Mouse (Mus musculus) C2C12 (cell line): ENCODE results near the gene Polg2. TPM values are rescaled to one million over a fixed set of nuclear protein-coding genes. Genes with fewer than 3 reads are reported as not detected.

ENCODE experiments used
- H3K27me3 ChIP-seq: one replicate; pipeline ENCODE4 v1.6.1; 2011; ENCODE audit not compliant: control insufficient read depth, insufficient read depth, insufficient read length
- H3K36me3 ChIP-seq: one replicate; pipeline ENCODE4 v1.6.1; 2011; ENCODE audit not compliant: control insufficient read depth, insufficient read depth
- H3K4me3 ChIP-seq: one replicate; pipeline ENCODE4 v1.5.1; 2011; ENCODE audit warnings: mild to moderate bottlenecking, control low read depth; ENCODE audit not compliant: poor library complexity, insufficient read depth, severe bottlenecking
- H3K79me2 ChIP-seq: one replicate; pipeline ENCODE4 v1.6.1; 2011; ENCODE audit not compliant: control insufficient read depth, insufficient read depth
- H3K79me3 ChIP-seq: one replicate; pipeline ENCODE4 v1.6.1; 2011; ENCODE audit warnings: low read depth, control low read depth
- H3ac ChIP-seq: one replicate; pipeline ENCODE3; 2011; ENCODE audit warnings: low read depth; ENCODE audit not compliant: control insufficient read depth, insufficient read length
- CEBPB ChIP-seq: IDR thresholded peaks from one replicate; pipeline ENCODE4 v1.6.1; 2011; ENCODE audit warnings: low read depth, mild to moderate bottlenecking, control low read depth, moderate library complexity
- CTCF ChIP-seq: IDR thresholded peaks from one replicate; pipeline ENCODE4 v1.5.1; 2011; ENCODE audit not compliant: control insufficient read depth, insufficient read depth, insufficient read length
- FOSL1 ChIP-seq: IDR thresholded peaks from one replicate; pipeline ENCODE4 v1.8.0; 2011; ENCODE audit warnings: mild to moderate bottlenecking, low read length; ENCODE audit not compliant: poor library complexity, insufficient read depth, severe bottlenecking
- MAX ChIP-seq: IDR thresholded peaks from one replicate; pipeline ENCODE4 v1.6.1; 2011; ENCODE audit warnings: mild to moderate bottlenecking, control low read depth
- MYOD1 ChIP-seq: IDR thresholded peaks from one replicate; pipeline ENCODE4 v1.6.1; 2011; ENCODE audit warnings: low read depth; ENCODE audit not compliant: control insufficient read depth, insufficient read length
- MYOG ChIP-seq: IDR thresholded peaks from one replicate; pipeline ENCODE4 v1.6.1; 2011; ENCODE audit not compliant: control insufficient read depth, insufficient read length; ENCODE audit errors: extremely low read depth
- USF1 ChIP-seq: IDR thresholded peaks from one replicate; pipeline ENCODE4 v1.6.1; 2011; ENCODE audit warnings: low read depth, mild to moderate bottlenecking, control low read depth, moderate library complexity
- polyA plus RNA-seq: library from polyadenylated mRNA; unstranded; fragments of >200 nt; fragmentation: generic; extraction: Trizol; gene quantifications from one replicate; pipeline ENCODE4 v1.2.1, GENCODE M21; 2012; ENCODE audit warnings: missing spikeins

Gene Polg2
- polyA plus RNA-seq, 1 experiment: 6.9 TPM

- Histone ChIP-seq H3ac (no peak overlapping the region), H3K4me3 (no peak overlapping the region), H3K79me3 (peaks cover 11% of the 10 kb centered on the region), H3K36me3 (peaks cover 77% of the 10 kb centered on the region), H3K27me3 (no peaks in the 10 kb centered on the region), H3K79me2 (peaks cover 41% of the 10 kb centered on the region)
- TF ChIP-seq MYOD1 (no peak), CTCF (no peak), MAX (no peak), FOSL1 (no peak), USF1 (no peak), CEBPB (no peak)
Observed at GRCm38 (mm10) chr11:106777395-106777794, 1.9 kb downstream of the Polg2 start.

GRCm38 (mm10) chr11:106776960-106777359 lies 2.4 kb downstream of the Polg2 start:
- H3K36me3 ChIP-seq: peaks cover 77% of the 10 kb centered on the region
- H3ac ChIP-seq: no peak overlapping the region
- H3K4me3 ChIP-seq: no peak overlapping the region
- TF ChIP-seq MAX (no peak), CEBPB (peak; percentile 69)
- H3K79me3 ChIP-seq: peaks cover 11% of the 10 kb centered on the region
- peaks cover 36% of the 10 kb centered on the region for H3K79me2 ChIP-seq
- H3K27me3 ChIP-seq: no peaks in the 10 kb centered on the region

- TF ChIP-seq MYOD1: no peak
- no peak for TF ChIP-seq CTCF
- no peak for TF ChIP-seq MAX
- no peak for TF ChIP-seq MYOG
- no peak for TF ChIP-seq USF1
- TF ChIP-seq FOSL1: no peak
- TF ChIP-seq CEBPB: no peak
- Histone ChIP-seq H3K36me3 (peaks cover 89% of the 10 kb centered on the region), H3K27me3 (no peaks in the 10 kb centered on the region), H3K79me2 (peaks cover 19% of the 10 kb centered on the region), H3ac (no peak overlapping the region), H3K4me3 (no peak overlapping the region), H3K79me3 (peaks cover 6% of the 10 kb centered on the region)
Observed at GRCm38 (mm10) chr11:106773061-106773460, 6.3 kb downstream of the Polg2 start.

- peaks cover 92% of the 10 kb centered on the region for H3K36me3 ChIP-seq
- TF ChIP-seq FOSL1 (no peak), CTCF (no peak), USF1 (no peak), CEBPB (no peak), MAX (no peak), MYOD1 (no peak), MYOG (no peak)
- no peaks in the 10 kb centered on the region for H3K79me2 ChIP-seq
- no peak overlapping the region for H3K4me3 ChIP-seq
- H3K79me3 ChIP-seq: no peaks in the 10 kb centered on the region
- no peaks in the 10 kb centered on the region for H3K27me3 ChIP-seq
- H3ac ChIP-seq: no peak overlapping the region
Observed at GRCm38 (mm10) chr11:106770195-106770974, 9.0 kb downstream of the Polg2 start.

GRCm38 (mm10) chr11:106767516-106767915 lies 11.8 kb downstream of the Polg2 start:
- Histone ChIP-seq H3K79me3 (no peaks in the 10 kb centered on the region), H3K4me3 (no peak overlapping the region), H3ac (no peak overlapping the region), H3K27me3 (no peaks in the 10 kb centered on the region), H3K79me2 (no peaks in the 10 kb centered on the region), H3K36me3 (peaks cover 76% of the 10 kb centered on the region)
- TF ChIP-seq CTCF (no peak), MYOD1 (no peak), MYOG (no peak), MAX (no peak), USF1 (no peak), FOSL1 (no peak), CEBPB (no peak)

GRCm38 (mm10) chr11:106766611-106767162 lies 12.7 kb downstream of the Polg2 start:
- Histone ChIP-seq H3K79me3 (no peaks in the 10 kb centered on the region), H3K79me2 (no peaks in the 10 kb centered on the region), H3K27me3 (no peaks in the 10 kb centered on the region), H3K4me3 (no peak overlapping the region), H3K36me3 (peaks cover 67% of the 10 kb centered on the region), H3ac (no peak overlapping the region)
- TF ChIP-seq FOSL1 (no peak), MYOD1 (no peak), MYOG (no peak), USF1 (no peak)
